Mouse (Mus musculus): Measurements from ENCODE around the gene Ptpn7. TPM values are rescaled to one million over a fixed set of nuclear protein-coding genes. Genes with fewer than 3 reads are reported as not detected.
"Not testable (repeated sequence)": the region's sequence is repeated elsewhere in the genome, so short reads cannot be mapped to it uniquely, and the experiment has no call there.

Gene Ptpn7
- polyA plus RNA-seq, 1 experiment from 2014 or later, result 20.5 TPM

DNA sequence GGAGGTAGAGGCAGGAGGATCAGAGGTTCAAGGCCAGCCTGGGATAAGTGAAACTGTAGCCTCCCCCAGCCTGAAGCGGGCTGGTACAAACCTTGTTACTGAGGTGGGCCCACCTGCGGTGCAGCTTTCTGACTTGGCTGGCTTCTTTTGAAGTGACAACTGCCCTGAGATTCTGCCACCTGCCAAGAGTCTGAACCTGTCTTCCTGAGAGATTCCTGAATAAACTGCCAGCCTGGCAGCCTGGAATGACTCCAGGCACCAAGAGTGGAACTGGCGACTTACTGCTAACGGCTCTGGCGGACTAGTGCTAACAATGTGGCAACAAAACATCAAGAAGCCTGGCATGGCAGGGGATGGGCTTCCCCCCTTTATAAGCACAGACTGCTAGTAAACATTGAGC, 61.8 kb downstream of the Ptpn7 start:
- H3K4me3 ChIP-seq (ENCODE audit: low read length); ATAC-seq (replicated peaks; ENCODE audit: extremely low read depth, insufficient read depth, low FRiP score); H3K36me3 ChIP-seq (ENCODE audit: control insufficient read depth, insufficient read depth); H3K9ac ChIP-seq (ENCODE audit: low read length); H3K4me1 ChIP-seq (ENCODE audit: control insufficient read depth, insufficient read depth, low read length); H3K27ac ChIP-seq (ENCODE audit: low read length); H3K27me3 ChIP-seq (ENCODE audit: control insufficient read depth, insufficient read depth, low read length); H3K4me2 ChIP-seq (ENCODE audit: low read depth, low read length); H3K9me3 ChIP-seq (replicated peaks; ENCODE audit: control insufficient read depth, low read length): not testable (repeated sequence)
- WGBS, result 74% methylated on average over 5 of the region's 5 CpGs

Other genes with a start within 250 kb of the Ptpn7 start
- gene Ppp1r12b, start 176.8 kb upstream of the Ptpn7 start, polyA plus RNA-seq (2015; fragmentation: Nextera tagmentation; extraction: Ambion mirVana), result 24.2 and 30.4 TPM in 2 replicates
- gene Ube2t, start 170.1 kb upstream of the Ptpn7 start, polyA plus RNA-seq (2015; fragmentation: Nextera tagmentation; extraction: Ambion mirVana), result 49.7 and 54.6 TPM in 2 replicates
- 2.5 and 4.6 TPM in 2 replicates for gene Lgr6, start 27.4 kb upstream of the Ptpn7 start, polyA plus RNA-seq (2015; fragmentation: Nextera tagmentation; extraction: Ambion mirVana)
- gene Arl8a, start 14.1 kb downstream of the Ptpn7 start, polyA plus RNA-seq (2015; fragmentation: Nextera tagmentation; extraction: Ambion mirVana), result 40.2 and 43.9 TPM in 2 replicates
- gene Gpr37l1, start 35.0 kb downstream of the Ptpn7 start, polyA plus RNA-seq (2015; fragmentation: Nextera tagmentation; extraction: Ambion mirVana), result not detected in 2 replicates
- gene Elf3, start 125.9 kb downstream of the Ptpn7 start, polyA plus RNA-seq (2015; fragmentation: Nextera tagmentation; extraction: Ambion mirVana), result 2.3 and 3.9 TPM in 2 replicates
- 54.6 and 57.1 TPM in 2 replicates for gene Rnpep, start 151.4 kb downstream of the Ptpn7 start, polyA plus RNA-seq (2015; fragmentation: Nextera tagmentation; extraction: Ambion mirVana)
- gene Timm17a, start 181.1 kb downstream of the Ptpn7 start, polyA plus RNA-seq (2015; fragmentation: Nextera tagmentation; extraction: Ambion mirVana), result 342 and 379 TPM in 2 replicates
- 1.7 TPM in 2 replicates for gene Lmod1, start 192.1 kb downstream of the Ptpn7 start, polyA plus RNA-seq (2015; fragmentation: Nextera tagmentation; extraction: Ambion mirVana)
- 23.5 and 24.7 TPM in 2 replicates for gene Shisa4, start 242.5 kb downstream of the Ptpn7 start, polyA plus RNA-seq (2015; fragmentation: Nextera tagmentation; extraction: Ambion mirVana)

Measured in heart, embryonic 16.5 days (tissue).